In the genomic region with DNA sequence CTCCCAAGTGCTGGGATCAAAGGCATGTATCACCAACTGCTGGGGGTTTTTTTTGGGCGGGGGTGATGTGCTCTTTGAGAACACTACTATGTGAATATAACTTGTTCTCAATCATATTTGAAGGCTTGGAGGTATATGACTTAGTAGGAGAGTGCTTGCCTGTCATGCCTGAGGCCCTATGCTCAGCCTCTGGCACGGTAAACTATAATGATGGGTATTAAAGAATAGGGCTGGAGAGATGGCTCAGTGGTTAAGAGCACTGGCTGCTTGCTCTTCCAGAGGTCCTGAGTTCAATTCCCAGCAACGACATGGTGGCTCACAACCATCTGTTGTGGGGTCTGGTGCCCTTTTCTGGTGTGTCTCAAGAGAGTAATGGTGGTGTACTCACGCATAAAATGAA, we compare ENCODE assay signal across 19 mouse cellular contexts. TPM values are rescaled to one million over a fixed set of nuclear protein-coding genes. Genes with fewer than 3 reads are reported as not detected.
DNase-seq lines count a peak whose midpoint lies in the region; ATAC-seq and TF ChIP-seq lines count a peak whose summit lies in the region.
"Had no signal": no experiment of that assay in that cellular context is flagged by ENCODE, and none has a peak within 500 bp of the region (broad histone marks: within the 10 kb centered on the region; RNA-seq: fewer than 3 reads in every experiment).

No protein-coding gene starts in this region.

- ATAC-seq in heart, embryonic 13.5 days (ENCODE audit: extremely low read depth, insufficient number of reproducible peaks, low FRiP score, low TSS enrichment) = no peak
- no peak for ATAC-seq in liver, embryonic 13.5 days (ENCODE audit: low read depth)
- ATAC-seq: forebrain, embryonic 13.5 days; forebrain, postnatal 0 days; intestine, embryonic 16.5 days had no signal

- H3K27me3 ChIP-seq in heart, embryonic 13.5 days (replicated peaks) = no peaks in the 10 kb centered on the region
- H3K27me3 ChIP-seq in MEL (ENCODE audit: control insufficient read depth in 1 of 2, insufficient read depth in 2 of 2, low read length in 2 of 2) = no peaks in the 10 kb centered on the region
- H3K27me3 ChIP-seq in liver, embryonic 13.5 days = no peaks in the 10 kb centered on the region
- H3K27me3 ChIP-seq: forebrain, embryonic 13.5 days had no signal

- TF ChIP-seq POLR2A in MEL (IDR thresholded peaks at IDR 0.05; ENCODE audit: control insufficient read depth in 1 of 2, insufficient read depth in 1 of 2, low read depth in 1 of 2, low read length in 2 of 2, poor library complexity in 1 of 2) = no peak

- H3K27ac ChIP-seq in heart, embryonic 13.5 days (replicated peaks) = peak overlapping the region; percentile 67; the same call in 1 of the 2 replicates
- H3K27ac ChIP-seq in MEL (ENCODE audit: control insufficient read depth, low read depth, low read length) = peak overlapping the region; percentile 40
- H3K27ac ChIP-seq in liver, embryonic 13.5 days = peak overlapping the region; percentile 83
- H3K27ac ChIP-seq: embryonic facial prominence, embryonic 10.5 days; forebrain, embryonic 13.5 days; gastrocnemius, adult 2 months; hindbrain, embryonic 14.5 days had no signal

- WGBS in heart, embryonic 13.5 days = 64% methylated on average over 4 of the region's 4 CpGs
- 53% methylated on average over 4 of the region's 4 CpGs for WGBS in liver, embryonic 13.5 days (ENCODE audit: insufficient replicate concordance)

- H3K4me2 ChIP-seq in heart, embryonic 13.5 days = no peak overlapping the region
- peak overlapping the region; percentile 54 for H3K4me2 ChIP-seq in liver, embryonic 13.5 days
- H3K4me2 ChIP-seq: forebrain, embryonic 13.5 days; hindbrain, embryonic 14.5 days had no signal

- H3K9ac ChIP-seq in heart, embryonic 13.5 days = no peak overlapping the region
- H3K9ac ChIP-seq in MEL (ENCODE audit: control insufficient read depth, low read depth, low read length, poor library complexity, severe bottlenecking) = peak overlapping the region; percentile 3; the same call in 1 of the 2 replicates
- H3K9ac ChIP-seq in liver, embryonic 13.5 days = peak overlapping the region; percentile 53
- H3K9ac ChIP-seq: forebrain, embryonic 13.5 days; forebrain, postnatal 0 days; hindbrain, embryonic 14.5 days had no signal

- H3K9me3 ChIP-seq in heart, embryonic 13.5 days = no peaks in the 10 kb centered on the region
- H3K9me3 ChIP-seq in MEL (replicated peaks; ENCODE audit: insufficient read depth, low read length) = no peaks in the 10 kb centered on the region
- no peaks in the 10 kb centered on the region for H3K9me3 ChIP-seq in liver, embryonic 13.5 days (replicated peaks)
- H3K9me3 ChIP-seq: embryonic facial prominence, embryonic 10.5 days; forebrain, embryonic 13.5 days; G1E; hindbrain, embryonic 10.5 days had no signal

- no peak overlapping the region for H3K4me3 ChIP-seq in heart, embryonic 13.5 days
- no peak overlapping the region; a peak in 1 of 4 replicates for H3K4me3 ChIP-seq in MEL (ENCODE audit: control insufficient read depth in 1 of 2, insufficient read depth in 1 of 2, low read depth in 2 of 2, low read length in 2 of 2)
- H3K4me3 ChIP-seq in liver, embryonic 13.5 days (replicated peaks) = peak overlapping the region; percentile 26
- H3K4me3 ChIP-seq: embryonic facial prominence, embryonic 10.5 days; forebrain, embryonic 13.5 days; gastrocnemius, adult 2 months; hindbrain, embryonic 10.5 days had no signal

- H3K79me2 ChIP-seq in MEL (ENCODE audit: control insufficient read depth, insufficient read depth, low read length, poor library complexity) = peaks cover 87% of the 10 kb centered on the region

- TF ChIP-seq RAD21 in MEL (IDR thresholded peaks at IDR 0.05; ENCODE audit: low read depth, low read length) = no peak

- no peak for DNase-seq in heart, adult 18-20 months
- no peak for DNase-seq in MEL (ENCODE audit: low read depth, low spot score)
- DNase-seq in liver, embryonic 13.5 days = no peak
- no peak for DNase-seq in adrenal gland, postnatal 14 days
- DNase-seq in adrenal gland, adult 2 months = no peak
- DNase-seq: adrenal gland, postnatal 36 days; cerebellum, adult 2 months; cerebellum, postnatal 10 days; forebrain, postnatal 0 days; gastrocnemius, adult 2 months; gastrocnemius, postnatal 25 days had no signal

- TF ChIP-seq CTCF in MEL (IDR thresholded peaks at IDR 0.05 in 2 of 3, conservative IDR thresholded peaks at IDR 0.05 in 1 of 3; ENCODE audit: control insufficient read depth in 1 of 3, insufficient read depth in 1 of 3, low read depth in 2 of 3, low read length in 3 of 3, poor library complexity in 1 of 3, severe bottlenecking in 1 of 3) = no peak

- H3K36me3 ChIP-seq in heart, embryonic 13.5 days = peaks cover 2% of the 10 kb centered on the region; the same call in 1 of the 2 replicates
- peaks cover 3 to 52% of the 10 kb centered on the region in 2 experiments for H3K36me3 ChIP-seq in MEL (ENCODE audit: control insufficient read depth in 1 of 2, insufficient read depth in 2 of 2, low read length in 2 of 2)
- peaks cover 9% of the 10 kb centered on the region; the same call in 1 of the 2 replicates for H3K36me3 ChIP-seq in liver, embryonic 13.5 days
- H3K36me3 ChIP-seq: embryonic facial prominence, embryonic 10.5 days; hindbrain, embryonic 10.5 days had no signal

- peaks cover 78% of the 10 kb centered on the region for H3K4me1 ChIP-seq in heart, embryonic 13.5 days
- peaks cover 17 to 43% of the 10 kb centered on the region in 2 experiments for H3K4me1 ChIP-seq in MEL (ENCODE audit: control insufficient read depth in 1 of 2, insufficient read depth in 2 of 2, low read length in 2 of 2)
- peaks cover 84% of the 10 kb centered on the region for H3K4me1 ChIP-seq in liver, embryonic 13.5 days (replicated peaks)

- no peak for TF ChIP-seq EP300 in MEL (IDR thresholded peaks at IDR 0.05; ENCODE audit: low read depth in 1 of 2, low read length in 2 of 2)

TF ChIP-seq in MEL, 35 proteins besides CTCF, POLR2A, EP300 and RAD21:
- TF ChIP-seq NELFE (IDR thresholded peaks at IDR 0.05; ENCODE audit: low read depth, low read length) (no peak), TBP (IDR thresholded peaks at IDR 0.05; ENCODE audit: low read depth, low read length) (peak; percentile 81)

RNA-seq across cellular contexts. Expression of a gene that starts 4.8 kb away (rescaled TPM):
- polyA plus RNA-seq in heart, embryonic 13.5 days (2015; fragmentation: Nextera tagmentation; extraction: Ambion mirVana) = 6.3 and 6.4 TPM in 2 replicates
- total RNA-seq in heart, adult 18-20 months (2021) = 1 to 10 TPM; 2.9 to 3.0 TPM
- total RNA-seq in MEL (2012; rRNA removed) = 6.3 and 7.0 TPM in 2 replicates
- polyA plus RNA-seq in MEL (2012; ENCODE audit: insufficient read depth in 1 of 2, insufficient read length in 2 of 2, low read depth in 1 of 2, low replicate concordance in 2 of 2, missing spikeins in 1 of 2) = 1 to 10 TPM in 1 of 2 experiments, not detected in 1; 5.1 TPM
- 4.3 and 5.9 TPM in 2 replicates for polyA plus RNA-seq in liver, embryonic 13.5 days (2015; fragmentation: Nextera tagmentation; extraction: Ambion mirVana)
- 6.4 and 7.0 TPM in 2 replicates for total RNA-seq in adrenal gland, postnatal 14 days (2021)
- total RNA-seq in adrenal gland, adult 2 months (2021) = 1 to 10 TPM; 5.0 to 5.5 TPM
- 2.3 and 2.4 TPM in 2 replicates for polyA plus RNA-seq in adrenal gland, adult 2 months (2012; rRNA removed)

RNA-seq across cellular contexts. Expression of a gene that starts 5.5 kb away (rescaled TPM):
- polyA plus RNA-seq in heart, embryonic 13.5 days (2015; fragmentation: Nextera tagmentation; extraction: Ambion mirVana) = 11.8 and 13.2 TPM in 2 replicates
- total RNA-seq in heart, adult 18-20 months (2021) = 1 to 10 TPM; 5.2 to 5.8 TPM
- 5.1 and 5.5 TPM in 2 replicates for total RNA-seq in MEL (2012; rRNA removed)
- 10 to 100 TPM in 1 of 2 experiments, not detected in 1; 12.3 TPM for polyA plus RNA-seq in MEL (2012; ENCODE audit: insufficient read depth in 1 of 2, insufficient read length in 2 of 2, low read depth in 1 of 2, low replicate concordance in 2 of 2, missing spikeins in 1 of 2)
- polyA plus RNA-seq in liver, embryonic 13.5 days (2015; fragmentation: Nextera tagmentation; extraction: Ambion mirVana) = 8.3 and 9.2 TPM in 2 replicates
- 7.3 and 9.1 TPM in 2 replicates for total RNA-seq in adrenal gland, postnatal 14 days (2021)
- 1 to 10 TPM; 6.9 to 9.4 TPM for total RNA-seq in adrenal gland, adult 2 months (2021)
- 4.9 and 6.0 TPM in 2 replicates for polyA plus RNA-seq in adrenal gland, adult 2 months (2012; rRNA removed)

RNA-seq across cellular contexts. Expression of a gene that starts 29.1 kb away (rescaled TPM):
- 15.1 and 15.5 TPM in 2 replicates for polyA plus RNA-seq in heart, embryonic 13.5 days (2015; fragmentation: Nextera tagmentation; extraction: Ambion mirVana)
- total RNA-seq in heart, adult 18-20 months (2021) = 1 to 10 TPM; 5.4 to 6.2 TPM
- 5.3 and 6.6 TPM in 2 replicates for total RNA-seq in MEL (2012; rRNA removed)
- polyA plus RNA-seq in MEL (2012; ENCODE audit: insufficient read depth in 1 of 2, insufficient read length in 2 of 2, low read depth in 1 of 2, low replicate concordance in 2 of 2, missing spikeins in 1 of 2) = 1 to 10 TPM in 1 of 2 experiments, not detected in 1; 9.3 TPM
- polyA plus RNA-seq in liver, embryonic 13.5 days (2015; fragmentation: Nextera tagmentation; extraction: Ambion mirVana) = 1.7 and 2.4 TPM in 2 replicates
- 21.9 and 23.3 TPM in 2 replicates for total RNA-seq in adrenal gland, postnatal 14 days (2021)
- 10 to 100 TPM; 18.7 to 23.8 TPM for total RNA-seq in adrenal gland, adult 2 months (2021)
- 15.9 and 21.3 TPM in 2 replicates for polyA plus RNA-seq in adrenal gland, adult 2 months (2012; rRNA removed)

RNA-seq across cellular contexts. Expression of a gene that starts 42.4 kb away (rescaled TPM):
- polyA plus RNA-seq in heart, embryonic 13.5 days (2015; fragmentation: Nextera tagmentation; extraction: Ambion mirVana) = 2.0 and 3.1 TPM in 2 replicates
- total RNA-seq in heart, adult 18-20 months (2021) = under 1 TPM in 1 of 2 experiments, not detected in 1; 0.18 TPM
- total RNA-seq in MEL (2012; rRNA removed) = not detected in 2 replicates
- not detected for polyA plus RNA-seq in MEL (2012; ENCODE audit: insufficient read depth in 1 of 2, insufficient read length in 2 of 2, low read depth in 1 of 2, low replicate concordance in 2 of 2, missing spikeins in 1 of 2)
- polyA plus RNA-seq in liver, embryonic 13.5 days (2015; fragmentation: Nextera tagmentation; extraction: Ambion mirVana) = 0.16 TPM in 1 of 2 replicates, not detected in the other
- 0.34 TPM in 1 of 2 replicates, not detected in the other for total RNA-seq in adrenal gland, postnatal 14 days (2021)
- under 1 TPM; 0.23 to 0.24 TPM for total RNA-seq in adrenal gland, adult 2 months (2021)
- polyA plus RNA-seq in adrenal gland, adult 2 months (2012; rRNA removed) = not detected in 2 replicates
- total RNA-seq: adrenal gland, postnatal 36 days; gastrocnemius, adult 2 months; gastrocnemius, postnatal 25 days; granulocyte monocyte progenitor cell, adult 5-6 weeks had no signal
- polyA plus RNA-seq: G1E had no signal

RNA-seq across cellular contexts. Expression of a gene that starts 50.2 kb away (rescaled TPM):
- 4.0 and 4.4 TPM in 2 replicates for polyA plus RNA-seq in heart, embryonic 13.5 days (2015; fragmentation: Nextera tagmentation; extraction: Ambion mirVana)
- under 1 TPM; 0.46 to 0.52 TPM for total RNA-seq in heart, adult 18-20 months (2021)
- 0.69 and 0.72 TPM in 2 replicates for total RNA-seq in MEL (2012; rRNA removed)
- under 1 TPM in 1 of 2 experiments, not detected in 1; 0.65 TPM for polyA plus RNA-seq in MEL (2012; ENCODE audit: insufficient read depth in 1 of 2, insufficient read length in 2 of 2, low read depth in 1 of 2, low replicate concordance in 2 of 2, missing spikeins in 1 of 2)
- 0.43 and 0.51 TPM in 2 replicates for polyA plus RNA-seq in liver, embryonic 13.5 days (2015; fragmentation: Nextera tagmentation; extraction: Ambion mirVana)
- total RNA-seq in adrenal gland, postnatal 14 days (2021) = 3.4 and 4.3 TPM in 2 replicates
- total RNA-seq in adrenal gland, adult 2 months (2021) = under 1 TPM; 0.29 to 0.76 TPM
- 0.07 TPM in 2 replicates for polyA plus RNA-seq in adrenal gland, adult 2 months (2012; rRNA removed)
